Mouse (Mus musculus): Measurements from ENCODE around the gene Axdnd1. TPM values are rescaled to one million over a fixed set of nuclear protein-coding genes. Genes with fewer than 3 reads are reported as not detected.

Axdnd1 gene
- polyA plus RNA-seq, 1 experiment = 0.19 TPM

GRCm38 (mm10) chr1:156437016-156437708 is 16.2 kb upstream of the Axdnd1 start:
- DNase-seq (ENCODE audit: low read depth) = no peak
- no peak for TF ChIP-seq CTCF (IDR thresholded peaks at IDR 0.05; ENCODE audit: borderline replicate concordance, extremely low read depth, insufficient read depth, insufficient read length)
- no peak for TF ChIP-seq POLR2A (IDR thresholded peaks at IDR 0.05; ENCODE audit: borderline replicate concordance, extremely low read depth, insufficient read depth, insufficient read length, poor library complexity, severe bottlenecking)

DNA sequence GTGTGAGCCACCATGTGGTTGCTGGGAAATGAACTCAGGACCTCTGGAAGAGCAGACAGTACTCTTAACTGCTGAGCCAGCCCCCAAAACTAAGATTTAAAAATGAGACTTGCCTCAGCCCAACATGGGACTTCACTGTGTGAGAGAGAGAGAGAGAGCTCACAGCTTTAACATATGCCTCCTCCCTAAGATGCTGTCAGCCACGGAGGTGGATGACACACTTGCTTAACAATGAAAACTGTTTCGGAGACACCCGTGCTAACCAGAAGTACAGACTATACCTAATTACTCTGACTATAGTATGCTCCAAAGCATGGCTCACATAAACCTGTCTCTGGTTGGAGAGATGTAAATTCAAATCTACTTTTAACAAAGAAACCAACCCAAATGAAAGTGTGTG is 12.5 kb upstream of the Axdnd1 start:
- TF ChIP-seq POLR2A (IDR thresholded peaks at IDR 0.05; ENCODE audit: borderline replicate concordance, extremely low read depth, insufficient read depth, insufficient read length, poor library complexity, severe bottlenecking) (no peak), CTCF (IDR thresholded peaks at IDR 0.05; ENCODE audit: borderline replicate concordance, extremely low read depth, insufficient read depth, insufficient read length) (no peak)
- no peak for DNase-seq (ENCODE audit: low read depth)

DNA sequence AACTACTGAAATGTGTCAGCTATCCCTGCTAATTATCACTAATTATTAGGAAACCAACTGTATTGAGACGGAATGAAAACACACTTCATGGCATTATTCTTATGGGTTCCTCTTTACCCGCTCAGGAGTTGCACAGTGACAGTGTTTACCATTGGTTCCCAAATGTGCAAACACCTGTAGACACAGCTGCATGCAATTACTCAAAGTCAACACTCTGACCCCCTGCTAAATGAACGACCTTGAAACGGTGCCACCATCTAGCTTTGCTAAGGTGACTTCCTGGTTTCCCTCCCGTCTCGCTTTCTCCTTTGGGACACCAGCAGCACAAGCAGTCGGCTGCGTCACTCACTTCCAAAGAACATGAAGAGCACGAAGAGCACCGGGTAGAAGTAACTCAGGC is 11.5 kb upstream of the Axdnd1 start:
- TF ChIP-seq POLR2A (IDR thresholded peaks at IDR 0.05; ENCODE audit: borderline replicate concordance, extremely low read depth, insufficient read depth, insufficient read length, poor library complexity, severe bottlenecking) = no peak
- no peak for DNase-seq (ENCODE audit: low read depth)

- peak; percentile 39 for DNase-seq (ENCODE audit: low read depth)
- TF ChIP-seq CTCF (IDR thresholded peaks at IDR 0.05; ENCODE audit: borderline replicate concordance, extremely low read depth, insufficient read depth, insufficient read length) (no peak), POLR2A (IDR thresholded peaks at IDR 0.05; ENCODE audit: borderline replicate concordance, extremely low read depth, insufficient read depth, insufficient read length, poor library complexity, severe bottlenecking) (no peak)
These were observed 7.5 kb upstream of the Axdnd1 start for GRCm38 (mm10) chr1:156428434-156428833.

DNA sequence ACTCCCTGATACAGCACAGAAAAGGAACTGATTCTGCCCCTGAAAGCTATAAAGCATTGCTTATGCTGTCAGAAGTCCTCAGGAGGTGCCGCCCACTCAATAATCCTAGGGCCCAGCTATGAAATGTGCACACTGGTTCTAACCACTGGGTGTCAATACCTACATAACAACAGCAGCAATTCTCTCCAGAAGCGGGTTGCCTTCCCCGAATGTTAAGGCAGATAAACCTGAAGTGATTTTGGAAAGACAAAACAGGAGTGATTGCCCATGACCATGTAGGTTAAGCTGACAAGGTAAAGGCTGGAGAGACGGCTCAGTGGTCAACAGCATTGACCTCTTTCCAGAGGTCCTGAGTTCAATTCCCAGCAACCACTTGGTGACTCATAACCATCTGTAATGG is 4.8 kb upstream of the Axdnd1 start:
- no peak for DNase-seq (ENCODE audit: low read depth)
- TF ChIP-seq CTCF (IDR thresholded peaks at IDR 0.05; ENCODE audit: borderline replicate concordance, extremely low read depth, insufficient read depth, insufficient read length) (no peak), POLR2A (IDR thresholded peaks at IDR 0.05; ENCODE audit: borderline replicate concordance, extremely low read depth, insufficient read depth, insufficient read length, poor library complexity, severe bottlenecking) (no peak)

GRCm38 (mm10) chr1:156424054-156424453 is 3.1 kb upstream of the Axdnd1 start:
- TF ChIP-seq CTCF (IDR thresholded peaks at IDR 0.05; ENCODE audit: borderline replicate concordance, extremely low read depth, insufficient read depth, insufficient read length) (no peak), POLR2A (IDR thresholded peaks at IDR 0.05; ENCODE audit: borderline replicate concordance, extremely low read depth, insufficient read depth, insufficient read length, poor library complexity, severe bottlenecking) (no peak)
- DNase-seq (ENCODE audit: low read depth) = no peak

GRCm38 (mm10) chr1:156423493-156423892 is 2.5 kb upstream of the Axdnd1 start:
- TF ChIP-seq CTCF (IDR thresholded peaks at IDR 0.05; ENCODE audit: borderline replicate concordance, extremely low read depth, insufficient read depth, insufficient read length) = no peak
- TF ChIP-seq POLR2A (IDR thresholded peaks at IDR 0.05; ENCODE audit: borderline replicate concordance, extremely low read depth, insufficient read depth, insufficient read length, poor library complexity, severe bottlenecking) = no peak
- DNase-seq (ENCODE audit: low read depth) = no peak

- no peak for DNase-seq (ENCODE audit: low read depth)
- no peak for TF ChIP-seq POLR2A (IDR thresholded peaks at IDR 0.05; ENCODE audit: borderline replicate concordance, extremely low read depth, insufficient read depth, insufficient read length, poor library complexity, severe bottlenecking)
- TF ChIP-seq CTCF (IDR thresholded peaks at IDR 0.05; ENCODE audit: borderline replicate concordance, extremely low read depth, insufficient read depth, insufficient read length) = no peak
These were observed 1.9 kb upstream of the Axdnd1 start for GRCm38 (mm10) chr1:156422856-156423255.

GRCm38 (mm10) chr1:156418170-156418569 is 2.8 kb downstream of the Axdnd1 start:
- peak; percentile 38 for DNase-seq (ENCODE audit: low read depth)
- TF ChIP-seq CTCF (IDR thresholded peaks at IDR 0.05; ENCODE audit: borderline replicate concordance, extremely low read depth, insufficient read depth, insufficient read length) = peak; percentile 21; the same call in 1 of the 2 replicates
- TF ChIP-seq POLR2A (IDR thresholded peaks at IDR 0.05; ENCODE audit: borderline replicate concordance, extremely low read depth, insufficient read depth, insufficient read length, poor library complexity, severe bottlenecking) = no peak

DNA sequence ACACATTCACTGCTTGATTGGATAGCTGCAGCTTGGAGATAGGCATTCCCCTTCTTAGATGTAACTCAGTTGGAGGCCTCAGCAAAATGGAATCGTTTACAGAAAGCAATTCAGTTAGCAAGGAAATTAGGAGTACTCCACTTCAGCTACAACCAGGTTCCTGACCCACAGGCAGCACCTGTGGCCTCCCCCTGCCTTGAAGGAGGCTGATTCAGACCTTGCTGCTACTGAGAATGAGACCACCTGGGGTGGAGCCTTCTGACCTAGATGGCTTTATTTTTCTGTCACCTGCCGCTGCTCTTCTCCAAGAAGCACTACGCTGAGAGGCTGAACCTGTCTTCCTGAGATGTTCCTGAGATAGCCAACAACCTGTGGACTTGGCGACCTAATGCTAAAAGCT is 12.4 kb downstream of the Axdnd1 start:
- no peak for TF ChIP-seq CTCF (IDR thresholded peaks at IDR 0.05; ENCODE audit: borderline replicate concordance, extremely low read depth, insufficient read depth, insufficient read length)
- TF ChIP-seq POLR2A (IDR thresholded peaks at IDR 0.05; ENCODE audit: borderline replicate concordance, extremely low read depth, insufficient read depth, insufficient read length, poor library complexity, severe bottlenecking) = no peak

GRCm38 (mm10) chr1:156408004-156408403 is 13.0 kb downstream of the Axdnd1 start:
- DNase-seq (ENCODE audit: low read depth) = no peak
- TF ChIP-seq POLR2A (IDR thresholded peaks at IDR 0.05; ENCODE audit: borderline replicate concordance, extremely low read depth, insufficient read depth, insufficient read length, poor library complexity, severe bottlenecking) (no peak), CTCF (IDR thresholded peaks at IDR 0.05; ENCODE audit: borderline replicate concordance, extremely low read depth, insufficient read depth, insufficient read length) (no peak)

More for the DNA sequence above, 12.4 kb downstream of the Axdnd1 start:
- no peak for DNase-seq (ENCODE audit: low read depth)

DNA sequence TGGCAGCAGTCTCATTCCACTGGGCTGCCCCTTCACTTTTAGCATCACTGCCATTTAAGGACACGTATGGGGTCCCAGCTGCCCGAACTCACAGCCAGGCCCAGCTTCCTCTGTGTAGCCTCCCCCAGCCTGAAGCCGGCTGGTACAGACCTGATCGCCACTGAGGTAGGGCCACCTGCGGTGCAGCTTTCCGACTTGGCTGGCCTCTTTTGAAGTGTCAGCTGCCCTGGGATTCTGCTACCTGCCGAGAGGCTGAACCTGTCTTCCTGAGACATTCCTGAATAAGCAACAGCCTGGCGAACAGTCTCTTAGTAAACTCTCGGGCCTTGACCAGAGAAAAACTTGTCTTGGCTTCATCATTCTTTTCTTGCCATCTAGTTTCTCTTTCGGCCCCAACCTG is 17.7 kb downstream of the Axdnd1 start:
- DNase-seq (ENCODE audit: low read depth) = no peak
- no peak for TF ChIP-seq POLR2A (IDR thresholded peaks at IDR 0.05; ENCODE audit: borderline replicate concordance, extremely low read depth, insufficient read depth, insufficient read length, poor library complexity, severe bottlenecking)
- no peak for TF ChIP-seq CTCF (IDR thresholded peaks at IDR 0.05; ENCODE audit: borderline replicate concordance, extremely low read depth, insufficient read depth, insufficient read length)
